Mouse (Mus musculus) adipose tissue, adult 10 weeks (tissue): ENCODE results near the gene Vmn2r22. TPM values are rescaled to one million over a fixed set of nuclear protein-coding genes. Genes with fewer than 3 reads are reported as not detected.

Experiments used
- polyA plus RNA-seq: library from polyadenylated mRNA; stranded (reverse); fragments of 350-450 nt; fragmentation: Illumina TruSeq; extraction: RNeasy Lipid Tissue Mini Kit (QIAGEN cat#74804); gene quantifications from one replicate; pipeline ENCODE4 v1.2.3, GENCODE M21; 2014; ENCODE audit warnings: low read depth, low replicate concordance

The Vmn2r22 gene
- not detected for polyA plus RNA-seq

DNA sequence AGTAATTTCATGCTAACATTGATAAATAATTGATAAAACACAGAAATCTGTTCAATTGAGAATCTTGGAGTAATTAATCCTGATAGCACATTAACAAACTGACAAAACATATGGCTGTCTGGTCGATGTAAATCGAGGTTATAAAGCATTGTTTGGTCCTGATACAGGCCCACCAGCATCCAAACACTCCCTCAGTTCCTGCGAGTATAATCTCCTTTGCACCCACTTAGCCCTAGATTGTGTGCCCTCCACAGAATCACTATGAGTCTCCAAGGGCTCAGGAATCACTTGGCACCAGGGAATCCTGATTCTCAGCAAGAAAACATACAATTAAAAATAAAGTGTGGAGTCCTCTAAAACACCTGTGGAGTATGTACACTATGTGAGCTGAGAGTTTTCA lies at the start of gene Vmn2r22:
TSS of gene Vmn2r22 (minus strand) at position 101 of the 400 bp plus-strand sequence.

Other genes starting within 250 kb of the Vmn2r22 start
- not detected for gene Vmn2r20, start 232.6 kb downstream of the Vmn2r22 start, polyA plus RNA-seq
- gene Vmn2r21, start 117.3 kb downstream of the Vmn2r22 start, polyA plus RNA-seq, result not detected
- not detected for gene Vmn2r23, start 51.9 kb upstream of the Vmn2r22 start, polyA plus RNA-seq
- not detected for gene Vmn2r24, start 128.2 kb upstream of the Vmn2r22 start, polyA plus RNA-seq
- gene Vmn2r25, start 202.7 kb upstream of the Vmn2r22 start, polyA plus RNA-seq, result not detected